Mouse (Mus musculus): ENCODE measurements around the gene Tbc1d7. TPM values are rescaled to one million over a fixed set of nuclear protein-coding genes. Genes with fewer than 3 reads are reported as not detected.

The Tbc1d7 gene
- total RNA-seq, 2 experiments from 2014 or later = 33.0 to 34.5 TPM

Other genes starting within 250 kb of the Tbc1d7 start
- 100 to 1,000 TPM in 1 of 2 experiments, 10 to 100 TPM in 1; 93.6 to 119 TPM for gene Gfod1, start 132.7 kb upstream of the Tbc1d7 start, total RNA-seq (2021)
- gene Sirt5, start 194.0 kb upstream of the Tbc1d7 start, total RNA-seq (2021) = 10 to 100 TPM; 16.4 to 16.5 TPM
- gene Nol7, start 226.9 kb upstream of the Tbc1d7 start, total RNA-seq (2021) = 10 to 100 TPM; 67.6 to 71.4 TPM